Mouse (Mus musculus) CH12.LX (cell line): ENCODE results near the gene Por.

Source experiments
- CHD1 ChIP-seq: IDR thresholded peaks from 2 replicates; pipeline ENCODE4 v1.6.1; 2012; ENCODE audit warnings: low read depth, low read length, improper control_type of control experiment, inconsistent platforms
- CTCF ChIP-seq, 2 experiments: IDR thresholded peaks in 1 of 2; conservative IDR thresholded peaks in 1 of 2; 2 replicates each; pipeline ENCODE4 v1.5.1; 2011 to 2012; ENCODE audit warnings: low read depth in 2 of 2, low read length in 2 of 2, improper control_type of control experiment in 1 of 2, inconsistent platforms in 1 of 2, mild to moderate bottlenecking in 1 of 2, moderate library complexity in 1 of 2
- E2F4 ChIP-seq: IDR thresholded peaks from 2 replicates; pipeline ENCODE4 v1.6.1; 2011; ENCODE audit warnings: low read depth, low read length, improper control_type of control experiment; ENCODE audit not compliant: insufficient replicate concordance
- ELF1 ChIP-seq: IDR thresholded peaks from 2 replicates; pipeline ENCODE4 v1.6.1; 2014; ENCODE audit warnings: low read depth, mild to moderate bottlenecking, inconsistent platforms, low read length, improper control_type of control experiment
- EP300 ChIP-seq: IDR thresholded peaks from 2 replicates; pipeline ENCODE4 v1.6.1; 2011; ENCODE audit warnings: low read length, improper control_type of control experiment
- MEF2A ChIP-seq: IDR thresholded peaks from 2 replicates; pipeline ENCODE4 v1.6.1; 2014; ENCODE audit warnings: low read depth, mild to moderate bottlenecking, inconsistent platforms, low read length, improper control_type of control experiment, borderline replicate concordance
- MXI1 ChIP-seq: IDR thresholded peaks from 2 replicates; pipeline ENCODE4 v1.6.1; 2011; ENCODE audit warnings: mild to moderate bottlenecking, low read depth, low read length, improper control_type of control experiment
- NRF1 ChIP-seq: IDR thresholded peaks from 2 replicates; pipeline ENCODE4 v1.6.1; 2014; ENCODE audit warnings: low read depth, mild to moderate bottlenecking, inconsistent platforms, low read length, improper control_type of control experiment, moderate library complexity
- POLR2A ChIP-seq: IDR thresholded peaks from 2 replicates; pipeline ENCODE4 v1.6.1; 2011; ENCODE audit warnings: low read depth, mild to moderate bottlenecking, improper control_type of control experiment, low read length
- TCF12 ChIP-seq: IDR thresholded peaks from 2 replicates; pipeline ENCODE4 v1.6.1; 2014; ENCODE audit warnings: low read depth, mild to moderate bottlenecking, inconsistent platforms, low read length, improper control_type of control experiment
- USF2 ChIP-seq: conservative IDR thresholded peaks from 2 replicates; pipeline ENCODE4 v1.6.1; 2011; ENCODE audit warnings: low read depth, low read length, improper control_type of control experiment
- ZC3H11A ChIP-seq: IDR thresholded peaks from 2 replicates; pipeline ENCODE4 v1.6.1; 2012; ENCODE audit warnings: low read depth, mild to moderate bottlenecking, inconsistent platforms, low read length, improper control_type of control experiment

- TF ChIP-seq CTCF (conservative IDR thresholded peaks at IDR 0.05 in 1 of 2, IDR thresholded peaks at IDR 0.05 in 1 of 2; ENCODE audit: low read depth in 2 of 2, low read length in 2 of 2) (no peak), E2F4 (no peak), NRF1 (no peak), MXI1 (no peak), MEF2A (no peak), POLR2A (no peak), TCF12 (no peak), ZC3H11A (no peak), USF2 (no peak), CHD1 (no peak), ELF1 (no peak), EP300 (no peak)
Measured at GRCm38 (mm10) chr5:135729351-135729750, 59.5 kb downstream of the Por start.
